Mouse (Mus musculus) G1E (cell line): ENCODE results near the gene Coa5. TPM values are rescaled to one million over a fixed set of nuclear protein-coding genes. Genes with fewer than 3 reads are reported as not detected.

ENCODE experiments used
- ATAC-seq: 2 replicates; pipeline ENCODE4 v1.8.0; 2016; ENCODE audit warnings: mild to moderate bottlenecking; ENCODE audit not compliant: insufficient number of reproducible peaks, poor library complexity, low FRiP score, severe bottlenecking; ENCODE audit errors: extremely low read depth
- DNase-seq: peaks from one replicate; pipeline ENCODE4 v3.0.0; 2012; ENCODE audit warnings: low spot score
- H3K27me3 ChIP-seq: 2 replicates; pipeline ENCODE4 v1.6.1; 2012; ENCODE audit warnings: mild to moderate bottlenecking, low read length, inconsistent platforms; ENCODE audit not compliant: insufficient read depth
- H3K36me3 ChIP-seq: replicated peaks from 2 replicates; pipeline ENCODE3; 2012; ENCODE audit warnings: mild to moderate bottlenecking, inconsistent platforms
- H3K4me1 ChIP-seq: 2 replicates; pipeline ENCODE4 v1.6.1; 2012; ENCODE audit warnings: low read depth, low read length, inconsistent platforms, mixed read lengths; ENCODE audit not compliant: insufficient read depth
- H3K4me3 ChIP-seq: 2 replicates; pipeline ENCODE4 v1.5.1; 2012; ENCODE audit warnings: low read depth, mild to moderate bottlenecking, inconsistent platforms, low read length, moderate library complexity, mixed read lengths
- H3K9me3 ChIP-seq: replicated peaks from 2 replicates; pipeline ENCODE4 v1.6.1; 2012; ENCODE audit warnings: inconsistent platforms
- CTCF ChIP-seq: IDR thresholded peaks from 2 replicates; pipeline ENCODE4 v1.5.1; 2012; ENCODE audit warnings: low read depth, low read length, inconsistent platforms, mixed read lengths
- GATA1 ChIP-seq: IDR thresholded peaks from 2 replicates; pipeline ENCODE4 v1.6.1; 2012; ENCODE audit warnings: borderline replicate concordance, low read length, inconsistent platforms, mixed read lengths
- GATA2 ChIP-seq: IDR thresholded peaks from 2 replicates; pipeline ENCODE4 v1.6.1; 2012; ENCODE audit warnings: low read depth, low read length, inconsistent platforms, borderline replicate concordance
- POLR2AphosphoS5 ChIP-seq: IDR thresholded peaks from 2 replicates; pipeline ENCODE4 v1.6.1; 2012; ENCODE audit warnings: low read depth, low read length, inconsistent platforms; ENCODE audit not compliant: insufficient replicate concordance
- TAL1 ChIP-seq: conservative IDR thresholded peaks from 2 replicates; pipeline ENCODE4 v1.6.1; 2012; ENCODE audit warnings: low read depth, low read length, inconsistent platforms, mixed read lengths
- polyA plus RNA-seq: library from polyadenylated mRNA; stranded (reverse); fragments of >175 nt; gene quantifications from 2 replicates; pipeline ENCODE4 v1.2.3, GENCODE M21; 2012
- total RNA-seq, 2 experiments: library from RNA; stranded (forward) in 1 of 2; stranded (reverse) in 1 of 2; fragments of 200-1000 nt in 1 of 2; fragments of >200 nt in 1 of 2; fragmentation: Nextera tagmentation in 1 of 2; gene quantifications; 2 replicates each; pipeline ENCODE4 v1.2.3; 2014 to 2017

Gene Coa5
- total and polyA plus RNA-seq, 3 experiments, result 24.7 to 137 (median 124) TPM

GRCm38 (mm10) chr1:37436419-37436818 lies 6.5 kb upstream of the Coa5 start:
- no peak for ATAC-seq
- peaks cover 93% of the 10 kb centered on the region for H3K36me3 ChIP-seq
- DNase-seq, result no peak

DNA sequence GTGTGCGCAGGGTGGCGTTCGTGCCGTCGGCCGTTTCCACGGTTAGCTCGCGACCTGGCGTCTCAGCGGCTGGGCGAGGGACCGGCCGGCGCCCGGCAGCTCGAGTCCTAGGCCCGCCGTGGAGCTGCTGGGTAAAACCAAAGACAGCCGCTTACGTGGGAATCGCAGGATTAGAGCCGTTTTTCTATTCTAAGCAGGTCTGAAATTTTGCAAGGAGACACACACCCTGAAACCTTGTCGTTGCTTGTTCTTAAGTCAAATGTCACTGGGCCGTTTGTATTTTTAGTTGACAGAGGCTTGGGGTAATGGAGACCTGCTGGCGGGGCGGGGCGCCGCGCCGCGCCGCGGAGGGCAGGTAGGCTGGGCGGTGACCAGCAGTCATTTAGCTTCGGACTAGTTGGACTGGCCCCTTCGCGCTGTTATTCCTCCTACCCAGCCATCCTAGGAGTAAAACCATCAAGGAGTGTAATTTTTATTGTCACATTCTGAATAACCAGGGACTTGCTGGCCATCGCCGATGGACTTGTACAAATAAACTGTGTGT lies 466 bp upstream of the Coa5 start:
- no peak for TF ChIP-seq POLR2AphosphoS5
- TF ChIP-seq GATA1, result no peak
- TF ChIP-seq GATA2, result no peak
- no peak for TF ChIP-seq CTCF
- no peak for TF ChIP-seq TAL1
- no peaks in the 10 kb centered on the region for H3K9me3 ChIP-seq
- H3K4me3 ChIP-seq, result peak overlapping the region; percentile 85
- no peaks in the 10 kb centered on the region for H3K27me3 ChIP-seq
- no peak for DNase-seq
- no peak for ATAC-seq
- peaks cover 64% of the 10 kb centered on the region for H3K36me3 ChIP-seq
- H3K4me1 ChIP-seq, result peaks cover 69% of the 10 kb centered on the region

More at GRCm38 (mm10) chr1:37436419-37436818, 6.5 kb upstream of the Coa5 start:
- Histone ChIP-seq H3K4me1 (peaks cover 35% of the 10 kb centered on the region), H3K9me3 (no peaks in the 10 kb centered on the region), H3K27me3 (no peaks in the 10 kb centered on the region), H3K4me3 (no peak overlapping the region)
- TF ChIP-seq CTCF (no peak), POLR2AphosphoS5 (no peak), GATA2 (no peak), TAL1 (no peak), GATA1 (no peak)

- Histone ChIP-seq H3K36me3 (peaks cover 70% of the 10 kb centered on the region), H3K9me3 (peaks cover 6% of the 10 kb centered on the region), H3K4me1 (peaks cover 64% of the 10 kb centered on the region), H3K27me3 (no peaks in the 10 kb centered on the region), H3K4me3 (peak overlapping the region; percentile 85)
- ATAC-seq (no peak), DNase-seq (no peak)
- TF ChIP-seq GATA1 (no peak), CTCF (no peak), TAL1 (no peak), POLR2AphosphoS5 (no peak), GATA2 (no peak)
These were observed 992 bp downstream of the Coa5 start for GRCm38 (mm10) chr1:37428911-37429310.

DNA sequence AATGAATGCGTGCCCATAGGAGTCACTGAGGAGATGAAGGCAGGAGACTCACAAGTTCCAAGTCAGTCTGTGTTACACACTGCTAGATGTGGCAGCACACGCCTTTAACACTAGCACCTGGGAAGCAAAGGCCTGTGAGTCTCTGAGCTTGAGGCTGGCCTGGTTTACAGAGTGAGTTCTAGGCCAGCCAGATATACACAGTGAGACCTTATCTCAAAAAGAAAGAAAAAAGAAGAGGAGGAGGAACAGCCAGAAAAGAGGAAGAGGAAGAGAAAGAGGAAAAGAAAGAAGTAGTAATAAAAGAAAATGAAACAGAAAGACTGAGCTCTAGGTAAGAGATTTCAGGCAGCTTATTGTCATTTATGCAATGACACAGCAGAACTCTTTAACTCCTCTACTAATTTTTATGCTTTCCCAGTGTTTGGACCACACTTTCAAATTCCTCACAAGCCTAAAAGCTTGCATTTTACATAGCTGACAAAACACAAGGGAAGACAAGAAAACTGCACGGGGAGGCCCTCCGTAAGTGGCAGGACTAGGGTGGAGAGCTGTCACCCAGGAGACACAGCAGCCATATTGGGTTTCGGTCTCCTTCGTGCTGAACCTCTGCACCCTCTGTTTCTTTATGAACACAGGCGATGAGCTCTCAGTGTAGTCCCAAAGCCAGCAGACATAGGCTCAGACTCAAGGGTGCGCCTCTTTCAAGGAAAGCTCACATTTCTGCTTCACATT lies 2.6 kb downstream of the Coa5 start:
- Histone ChIP-seq H3K36me3 (peaks cover 69% of the 10 kb centered on the region), H3K4me1 (peaks cover 52% of the 10 kb centered on the region), H3K4me3 (peak overlapping the region; percentile 31; the same call in 1 of the 2 replicates), H3K9me3 (peaks cover 6% of the 10 kb centered on the region), H3K27me3 (no peaks in the 10 kb centered on the region)
- TF ChIP-seq GATA1, result no peak
- no peak for TF ChIP-seq CTCF
- TF ChIP-seq TAL1, result no peak
- TF ChIP-seq POLR2AphosphoS5, result no peak
- no peak for TF ChIP-seq GATA2
- ATAC-seq (no peak), DNase-seq (no peak)

DNA sequence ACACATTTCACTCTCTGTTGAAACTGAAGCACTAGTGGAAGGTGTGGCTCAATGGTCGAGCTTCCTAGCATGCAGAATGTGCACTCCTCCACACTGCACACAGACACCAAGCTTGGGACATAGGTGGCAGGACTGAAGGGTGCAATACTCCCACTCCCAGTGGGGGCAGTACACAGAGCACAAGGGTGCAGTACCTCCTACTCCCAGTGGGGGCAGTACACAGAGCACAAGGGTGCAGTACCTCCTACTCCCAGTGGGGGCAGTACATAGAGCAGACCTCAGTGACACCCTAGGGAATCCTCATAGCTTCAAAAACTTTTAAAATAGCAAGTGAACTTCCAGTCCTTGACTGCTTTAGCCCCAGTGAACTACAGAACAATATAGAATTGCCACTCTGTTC lies 10.5 kb downstream of the Coa5 start:
- no peak for TF ChIP-seq POLR2AphosphoS5
- peak; percentile 99 for TF ChIP-seq CTCF
- no peak for DNase-seq
- no peak overlapping the region for H3K4me3 ChIP-seq
- H3K27me3 ChIP-seq, result no peaks in the 10 kb centered on the region
- H3K4me1 ChIP-seq, result peaks cover 6% of the 10 kb centered on the region
- ATAC-seq, result peak; percentile 66
- peaks cover 76% of the 10 kb centered on the region for H3K36me3 ChIP-seq
- peaks cover 8% of the 10 kb centered on the region for H3K9me3 ChIP-seq

DNA sequence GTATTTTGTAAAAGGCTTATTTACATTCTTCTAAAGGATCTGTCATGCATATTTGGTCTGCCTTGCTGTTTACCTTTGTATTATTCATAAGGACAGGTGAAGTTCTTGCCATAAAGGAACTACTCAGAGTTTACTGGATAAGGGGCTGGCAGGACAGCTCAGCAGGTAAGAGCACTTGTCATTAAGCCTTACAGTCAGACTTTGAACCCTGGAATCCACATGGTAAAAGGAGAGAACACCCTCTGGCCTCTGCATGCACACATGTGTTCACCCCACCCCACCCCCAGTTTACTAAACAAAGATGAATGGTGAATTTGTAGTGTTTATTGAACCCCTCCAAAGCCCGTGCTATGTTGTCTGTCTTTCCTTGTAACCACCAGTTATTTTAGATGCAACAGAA lies 14.5 kb downstream of the Coa5 start:
- Histone ChIP-seq H3K36me3 (peaks cover 41% of the 10 kb centered on the region), H3K27me3 (no peaks in the 10 kb centered on the region), H3K4me1 (peaks cover 8% of the 10 kb centered on the region), H3K4me3 (no peak overlapping the region), H3K9me3 (peaks cover 2% of the 10 kb centered on the region; the same call in 1 of the 2 replicates)
- ATAC-seq (no peak), DNase-seq (no peak)
- TF ChIP-seq CTCF (no peak), TAL1 (no peak), GATA2 (no peak), POLR2AphosphoS5 (no peak), GATA1 (no peak)
